Mouse (Mus musculus): ENCODE data around the gene Chil3. TPM values are rescaled to one million over a fixed set of nuclear protein-coding genes. Genes with fewer than 3 reads are reported as not detected.
"Not testable (repeated sequence)": the region's sequence is repeated elsewhere in the genome, so short reads cannot be mapped to it uniquely, and the experiment has no call there.

Chil3 gene
- polyA plus RNA-seq (2014; fragmentation: Nextera tagmentation; extraction: Ambion mirVana): not detected in 2 replicates

GRCm38 (mm10) chr3:106167464-106167863 is at the start of gene Chil3:
Gene Chil3 (minus strand): TSS chr3:106167564.
- H3K9me3 ChIP-seq (ENCODE audit: control insufficient read depth, low read length): no peaks in the 10 kb centered on the region
- H3K36me3 ChIP-seq (ENCODE audit: control insufficient read depth, insufficient read depth, low read length): no peaks in the 10 kb centered on the region
- no peak for ATAC-seq (replicated peaks; ENCODE audit: low FRiP score)
- H3K9ac ChIP-seq (ENCODE audit: low read length): no peak within 1 kb of the TSS
- no peak for DNase-seq (ENCODE audit: low spot score)
- no peak within 1 kb of the TSS for H3K4me2 ChIP-seq (ENCODE audit: low read depth, low read length, severe bottlenecking)
- no peaks in the 10 kb centered on the region for H3K27me3 ChIP-seq (ENCODE audit: control insufficient read depth, insufficient read depth, low read length)
- H3K4me3 ChIP-seq (ENCODE audit: low read depth, low read length): no peak within 1 kb of the TSS
- 0 out of 2 replicates have a peak, but pooled peaks cover 2% of the 10 kb centered on the region for H3K4me1 ChIP-seq (replicated peaks; ENCODE audit: control insufficient read depth, insufficient read depth, low read length)
- 82% methylated on average over 3 of the region's 3 CpGs for WGBS
- H3K27ac ChIP-seq (ENCODE audit: low read depth, low read length): no peak within 1 kb of the TSS

GRCm38 (mm10) chr3:106198030-106198429 is 30.7 kb upstream of the Chil3 start:
- H3K4me2 ChIP-seq (ENCODE audit: low read depth, low read length, severe bottlenecking); H3K4me3 ChIP-seq (ENCODE audit: low read depth, low read length); H3K9ac ChIP-seq (ENCODE audit: low read length); H3K4me1 ChIP-seq (replicated peaks; ENCODE audit: control insufficient read depth, insufficient read depth, low read length); H3K27ac ChIP-seq (ENCODE audit: low read depth, low read length); ATAC-seq (replicated peaks; ENCODE audit: low FRiP score); H3K36me3 ChIP-seq (ENCODE audit: control insufficient read depth, insufficient read depth, low read length); DNase-seq (ENCODE audit: low spot score); H3K9me3 ChIP-seq (ENCODE audit: control insufficient read depth, low read length); H3K27me3 ChIP-seq (ENCODE audit: control insufficient read depth, insufficient read depth, low read length): not testable (repeated sequence)
- 64% methylated on average over 1 of the region's 1 CpGs for WGBS

GRCm38 (mm10) chr3:106197246-106197645 is 29.9 kb upstream of the Chil3 start:
- WGBS: 82% methylated on average over 2 of the region's 2 CpGs
- H3K27me3 ChIP-seq (ENCODE audit: control insufficient read depth, insufficient read depth, low read length); ATAC-seq (replicated peaks; ENCODE audit: low FRiP score); H3K27ac ChIP-seq (ENCODE audit: low read depth, low read length); H3K4me1 ChIP-seq (replicated peaks; ENCODE audit: control insufficient read depth, insufficient read depth, low read length); H3K9me3 ChIP-seq (ENCODE audit: control insufficient read depth, low read length); H3K4me2 ChIP-seq (ENCODE audit: low read depth, low read length, severe bottlenecking); H3K9ac ChIP-seq (ENCODE audit: low read length); H3K4me3 ChIP-seq (ENCODE audit: low read depth, low read length); H3K36me3 ChIP-seq (ENCODE audit: control insufficient read depth, insufficient read depth, low read length); DNase-seq (ENCODE audit: low spot score): not testable (repeated sequence)

GRCm38 (mm10) chr3:106196276-106196675 is 28.9 kb upstream of the Chil3 start:
- no peak overlapping the region for H3K4me3 ChIP-seq (ENCODE audit: low read depth, low read length)
- H3K4me1 ChIP-seq (replicated peaks; ENCODE audit: control insufficient read depth, insufficient read depth, low read length): no peaks in the 10 kb centered on the region
- peaks cover 4% of the 10 kb centered on the region for H3K9me3 ChIP-seq (ENCODE audit: control insufficient read depth, low read length)
- no peaks in the 10 kb centered on the region for H3K36me3 ChIP-seq (ENCODE audit: control insufficient read depth, insufficient read depth, low read length)
- ATAC-seq (replicated peaks; ENCODE audit: low FRiP score) (0 out of 2 replicates have a peak, but pooled peaks have one; percentile 44), DNase-seq (ENCODE audit: low spot score) (no peak)
- H3K27ac ChIP-seq (ENCODE audit: low read depth, low read length): no peak overlapping the region
- no peaks in the 10 kb centered on the region for H3K27me3 ChIP-seq (ENCODE audit: control insufficient read depth, insufficient read depth, low read length)
- no peak overlapping the region for H3K4me2 ChIP-seq (ENCODE audit: low read depth, low read length, severe bottlenecking)
- no peak overlapping the region for H3K9ac ChIP-seq (ENCODE audit: low read length)

- H3K36me3 ChIP-seq (ENCODE audit: control insufficient read depth, insufficient read depth, low read length): no peaks in the 10 kb centered on the region
- WGBS: 90% methylated on average over 12 of the region's 12 CpGs
- H3K4me3 ChIP-seq (ENCODE audit: low read depth, low read length): no peak overlapping the region
- peaks cover 4% of the 10 kb centered on the region for H3K9me3 ChIP-seq (ENCODE audit: control insufficient read depth, low read length)
- no peaks in the 10 kb centered on the region for H3K27me3 ChIP-seq (ENCODE audit: control insufficient read depth, insufficient read depth, low read length)
- no peak overlapping the region for H3K27ac ChIP-seq (ENCODE audit: low read depth, low read length)
- H3K9ac ChIP-seq (ENCODE audit: low read length): no peak overlapping the region
- ATAC-seq (replicated peaks; ENCODE audit: low FRiP score) (0 out of 2 replicates have a peak, but pooled peaks have one; percentile 42), DNase-seq (ENCODE audit: low spot score) (no peak)
- no peaks in the 10 kb centered on the region for H3K4me1 ChIP-seq (replicated peaks; ENCODE audit: control insufficient read depth, insufficient read depth, low read length)
- no peak overlapping the region for H3K4me2 ChIP-seq (ENCODE audit: low read depth, low read length, severe bottlenecking)
Observed at GRCm38 (mm10) chr3:106195486-106195885, 28.1 kb upstream of the Chil3 start.

- Histone ChIP-seq H3K27ac (ENCODE audit: low read depth, low read length) (no peak overlapping the region), H3K4me3 (ENCODE audit: low read depth, low read length) (no peak overlapping the region), H3K4me2 (ENCODE audit: low read depth, low read length, severe bottlenecking) (no peak overlapping the region), H3K4me1 (replicated peaks; ENCODE audit: control insufficient read depth, insufficient read depth, low read length) (no peaks in the 10 kb centered on the region), H3K9ac (ENCODE audit: low read length) (no peak overlapping the region), H3K27me3 (ENCODE audit: control insufficient read depth, insufficient read depth, low read length) (no peaks in the 10 kb centered on the region), H3K9me3 (ENCODE audit: control insufficient read depth, low read length) (no peaks in the 10 kb centered on the region; the same call in 1 of the 2 replicates), H3K36me3 (ENCODE audit: control insufficient read depth, insufficient read depth, low read length) (no peaks in the 10 kb centered on the region)
- DNase-seq (ENCODE audit: low spot score) (no peak), ATAC-seq (replicated peaks; ENCODE audit: low FRiP score) (peak; percentile 44; the same call in 1 of the 2 replicates)
- 84% methylated on average over 2 of the region's 2 CpGs for WGBS
Observed at GRCm38 (mm10) chr3:106187991-106188390, 20.6 kb upstream of the Chil3 start.

- no peak overlapping the region for H3K9ac ChIP-seq (ENCODE audit: low read length)
- H3K4me1 ChIP-seq (replicated peaks; ENCODE audit: control insufficient read depth, insufficient read depth, low read length): no peaks in the 10 kb centered on the region
- no peaks in the 10 kb centered on the region; the same call in 1 of the 2 replicates for H3K9me3 ChIP-seq (ENCODE audit: control insufficient read depth, low read length)
- H3K27ac ChIP-seq (ENCODE audit: low read depth, low read length): no peak overlapping the region
- H3K36me3 ChIP-seq (ENCODE audit: control insufficient read depth, insufficient read depth, low read length): no peaks in the 10 kb centered on the region
- ATAC-seq (replicated peaks; ENCODE audit: low FRiP score) (peak; percentile 87), DNase-seq (ENCODE audit: low spot score) (peak; percentile 55)
- H3K27me3 ChIP-seq (ENCODE audit: control insufficient read depth, insufficient read depth, low read length): no peaks in the 10 kb centered on the region
- WGBS: 70% methylated on average over 13 of the region's 13 CpGs
- H3K4me2 ChIP-seq (ENCODE audit: low read depth, low read length, severe bottlenecking): no peak overlapping the region
- H3K4me3 ChIP-seq (ENCODE audit: low read depth, low read length): no peak overlapping the region
Observed at GRCm38 (mm10) chr3:106177509-106178189, 10.3 kb upstream of the Chil3 start.

- H3K9me3 ChIP-seq (ENCODE audit: control insufficient read depth, low read length); H3K36me3 ChIP-seq (ENCODE audit: control insufficient read depth, insufficient read depth, low read length); H3K27me3 ChIP-seq (ENCODE audit: control insufficient read depth, insufficient read depth, low read length); H3K4me1 ChIP-seq (replicated peaks; ENCODE audit: control insufficient read depth, insufficient read depth, low read length); H3K4me2 ChIP-seq (ENCODE audit: low read depth, low read length, severe bottlenecking); H3K9ac ChIP-seq (ENCODE audit: low read length); ATAC-seq (replicated peaks; ENCODE audit: low FRiP score); H3K27ac ChIP-seq (ENCODE audit: low read depth, low read length); DNase-seq (ENCODE audit: low spot score); H3K4me3 ChIP-seq (ENCODE audit: low read depth, low read length): not testable (repeated sequence)
- WGBS: 63% methylated on average over 2 of the region's 2 CpGs
Observed at GRCm38 (mm10) chr3:106174971-106175370, 7.6 kb upstream of the Chil3 start.

- not testable (repeated sequence) for H3K36me3 ChIP-seq (ENCODE audit: control insufficient read depth, insufficient read depth, low read length); H3K4me1 ChIP-seq (replicated peaks; ENCODE audit: control insufficient read depth, insufficient read depth, low read length); H3K4me2 ChIP-seq (ENCODE audit: low read depth, low read length, severe bottlenecking); ATAC-seq (replicated peaks; ENCODE audit: low FRiP score); H3K27me3 ChIP-seq (ENCODE audit: control insufficient read depth, insufficient read depth, low read length); H3K9ac ChIP-seq (ENCODE audit: low read length); H3K4me3 ChIP-seq (ENCODE audit: low read depth, low read length); H3K9me3 ChIP-seq (ENCODE audit: control insufficient read depth, low read length); DNase-seq (ENCODE audit: low spot score); H3K27ac ChIP-seq (ENCODE audit: low read depth, low read length)
- WGBS: 86% methylated on average over 2 of the region's 2 CpGs
Observed at GRCm38 (mm10) chr3:106172506-106172905, 5.1 kb upstream of the Chil3 start.

Data from forebrain, embryonic 11.5 days (tissue).